Mouse (Mus musculus) forebrain, embryonic 13.5 days (tissue): ENCODE measurements around the gene Epb41l2. TPM values are rescaled to one million over a fixed set of nuclear protein-coding genes. Genes with fewer than 3 reads are reported as not detected.
A peak's percentile ranks its signal among the peaks of the same experiment; 100 is the strongest.

Experiments used
- ATAC-seq: fragments of 200-750 bp; cut with Nextera tagmentation; 2 replicates; pipeline ENCODE4 v1.8.0; 2017
- H3K27ac ChIP-seq: fragments of 300-500 bp; sonication (generic); 2 replicates; pipeline ENCODE4 v1.5.1; 2015; ENCODE audit warnings: inconsistent platforms, mild to moderate bottlenecking, moderate library complexity
- H3K27me3 ChIP-seq: fragments of 300-500 bp; sonication (generic); 2 replicates; pipeline ENCODE4 v1.6.1; 2015; ENCODE audit warnings: mild to moderate bottlenecking, inconsistent platforms
- H3K36me3 ChIP-seq: fragments of 300-500 bp; sonication (generic); 2 replicates; pipeline ENCODE4 v1.6.1; 2015; ENCODE audit warnings: mild to moderate bottlenecking, inconsistent platforms; ENCODE audit not compliant: poor library complexity, severe bottlenecking
- H3K4me1 ChIP-seq: fragments of 300-500 bp; sonication (generic); 2 replicates; pipeline ENCODE4 v1.6.1; 2015; ENCODE audit warnings: inconsistent platforms
- H3K4me2 ChIP-seq: fragments of 300-500 bp; sonication (generic); 2 replicates; pipeline ENCODE4 v1.6.1; 2015; ENCODE audit warnings: inconsistent platforms, mild to moderate bottlenecking, moderate library complexity
- H3K4me3 ChIP-seq: fragments of 300-500 bp; sonication (generic); 2 replicates; pipeline ENCODE4 v1.5.1; 2015; ENCODE audit warnings: mild to moderate bottlenecking, inconsistent platforms
- H3K9ac ChIP-seq: fragments of 300-500 bp; sonication (generic); 2 replicates; pipeline ENCODE4 v1.6.1; 2015; ENCODE audit warnings: mild to moderate bottlenecking, inconsistent platforms
- H3K9me3 ChIP-seq: fragments of 300-500 bp; sonication (generic); replicated peaks from 2 replicates; pipeline ENCODE4 v1.6.1; 2016; ENCODE audit warnings: inconsistent platforms
- WGBS: fragments of 180-500 bp; shearing (Covaris S2); methylation state at CpG from one replicate; pipeline ENCODE4 v1.1.7; 2015; 5-methylcytosine and 5-hydroxymethylcytosine counted together
- polyA plus RNA-seq: library from polyadenylated mRNA; unstranded; fragments of >200 nt; fragmentation: Nextera tagmentation; extraction: Ambion mirVana; gene quantifications from 2 replicates; pipeline ENCODE4 v1.2.1, GENCODE M21; 2015

Gene Epb41l2
- 22.7 and 24.1 TPM in 2 replicates for polyA plus RNA-seq

DNA sequence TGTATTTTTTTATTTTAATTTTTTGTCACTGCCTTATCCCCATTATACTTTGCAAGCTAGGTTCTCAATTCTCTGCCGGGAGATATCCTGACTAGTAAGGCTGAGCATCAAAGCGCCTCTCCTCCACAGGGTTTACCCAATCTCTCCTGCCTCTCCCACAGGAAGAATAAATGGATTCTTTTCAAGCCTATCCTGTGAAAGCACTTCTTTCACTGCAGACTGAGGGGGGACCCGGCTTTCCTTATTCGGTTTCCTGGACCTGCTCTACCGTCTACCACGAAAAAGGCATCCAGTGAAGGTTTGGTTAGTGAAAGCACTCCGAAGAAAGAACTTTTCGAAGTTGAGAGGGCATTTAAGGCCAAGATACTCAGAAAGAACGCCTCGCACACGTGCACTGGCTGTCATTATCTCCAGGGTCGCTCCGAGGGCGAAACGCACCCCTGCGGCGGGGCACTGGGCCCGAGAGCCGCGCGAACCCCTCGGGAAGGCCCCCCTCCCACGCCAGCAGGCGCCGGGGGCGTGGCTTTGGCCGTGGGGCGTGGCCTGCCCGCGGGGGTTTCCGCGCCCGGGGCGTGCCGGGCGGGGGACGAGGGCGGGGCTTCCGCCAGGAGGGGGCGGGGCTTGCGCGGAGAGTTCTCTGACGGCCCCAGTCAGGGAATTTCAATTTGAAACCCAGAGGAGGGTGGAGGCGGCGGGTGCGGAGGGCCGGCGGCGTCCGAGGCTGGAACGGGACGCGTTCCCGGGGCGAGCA is at the start of gene Epb41l2:
TSS of gene Epb41l2 (plus strand) at position 591 of the 751 bp plus-strand sequence.
- WGBS = under 1% methylated on average over 49 of the region's 55 CpGs

DNA sequence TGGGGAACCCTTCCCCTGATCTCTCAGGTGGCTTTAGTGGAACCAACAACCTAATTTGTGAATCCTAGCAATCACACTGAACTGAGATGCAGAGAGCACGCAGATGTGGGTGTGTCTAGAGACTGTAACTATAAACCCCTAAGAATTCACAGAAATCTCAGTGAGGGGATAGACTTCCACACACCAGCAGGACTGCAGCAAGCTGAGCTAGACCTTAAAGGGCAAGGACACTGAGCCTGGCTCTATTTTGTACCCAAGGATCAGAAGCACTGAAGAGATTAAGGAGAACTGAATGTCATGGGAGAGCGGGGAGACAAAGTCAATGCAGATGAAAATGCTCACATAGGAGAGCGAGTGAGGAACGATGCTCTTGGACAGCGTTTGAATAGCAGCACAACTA is 49.6 kb upstream of the Epb41l2 start:
- Histone ChIP-seq H3K4me3 (no peak overlapping the region), H3K36me3 (no peaks in the 10 kb centered on the region), H3K9ac (no peak overlapping the region), H3K9me3 (no peaks in the 10 kb centered on the region), H3K4me1 (peaks cover 22% of the 10 kb centered on the region), H3K27ac (no peak overlapping the region), H3K27me3 (no peaks in the 10 kb centered on the region), H3K4me2 (no peak overlapping the region)
- no peak for ATAC-seq
- WGBS = 91% methylated on average over 5 of the region's 5 CpGs

More for the DNA sequence above, at the start of gene Epb41l2:
- no peaks in the 10 kb centered on the region for H3K36me3 ChIP-seq
- ATAC-seq = peak; percentile 93
- H3K27ac ChIP-seq = peak within 1 kb of the TSS; percentile 57
- peaks cover 13% of the 10 kb centered on the region for H3K4me1 ChIP-seq
- H3K9me3 ChIP-seq = no peaks in the 10 kb centered on the region
- H3K27me3 ChIP-seq = no peaks in the 10 kb centered on the region
- peak within 1 kb of the TSS; percentile 81 for H3K4me2 ChIP-seq
- peak within 1 kb of the TSS; percentile 74 for H3K4me3 ChIP-seq
- H3K9ac ChIP-seq = peak within 1 kb of the TSS; percentile 78

DNA sequence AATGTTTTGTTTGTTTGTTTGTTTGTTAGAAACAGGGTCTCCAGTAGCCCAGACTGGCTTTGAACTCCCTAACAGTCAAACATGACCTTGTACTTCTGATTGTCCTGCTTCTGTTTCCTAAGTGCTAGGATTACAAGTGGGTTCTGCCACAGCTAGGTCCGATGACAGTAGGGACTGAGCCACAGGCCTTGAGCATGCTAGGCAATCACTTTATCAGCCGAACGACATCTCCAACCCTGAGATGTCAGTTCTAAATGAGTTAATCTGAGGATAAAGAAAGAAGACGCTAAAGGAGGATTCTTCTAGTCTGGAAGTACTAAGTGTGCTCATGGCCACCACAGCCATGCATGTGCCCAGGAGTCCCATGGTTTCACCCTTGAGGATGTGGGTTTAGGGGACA is 48.9 kb upstream of the Epb41l2 start:
- H3K4me1 ChIP-seq = peaks cover 22% of the 10 kb centered on the region
- no peak overlapping the region for H3K27ac ChIP-seq
- no peak for ATAC-seq
- no peaks in the 10 kb centered on the region for H3K27me3 ChIP-seq
- no peak overlapping the region for H3K4me3 ChIP-seq
- H3K36me3 ChIP-seq = no peaks in the 10 kb centered on the region
- WGBS = 84% methylated on average over 4 of the region's 4 CpGs
- H3K4me2 ChIP-seq = no peak overlapping the region
- H3K9me3 ChIP-seq = no peaks in the 10 kb centered on the region
- H3K9ac ChIP-seq = no peak overlapping the region

DNA sequence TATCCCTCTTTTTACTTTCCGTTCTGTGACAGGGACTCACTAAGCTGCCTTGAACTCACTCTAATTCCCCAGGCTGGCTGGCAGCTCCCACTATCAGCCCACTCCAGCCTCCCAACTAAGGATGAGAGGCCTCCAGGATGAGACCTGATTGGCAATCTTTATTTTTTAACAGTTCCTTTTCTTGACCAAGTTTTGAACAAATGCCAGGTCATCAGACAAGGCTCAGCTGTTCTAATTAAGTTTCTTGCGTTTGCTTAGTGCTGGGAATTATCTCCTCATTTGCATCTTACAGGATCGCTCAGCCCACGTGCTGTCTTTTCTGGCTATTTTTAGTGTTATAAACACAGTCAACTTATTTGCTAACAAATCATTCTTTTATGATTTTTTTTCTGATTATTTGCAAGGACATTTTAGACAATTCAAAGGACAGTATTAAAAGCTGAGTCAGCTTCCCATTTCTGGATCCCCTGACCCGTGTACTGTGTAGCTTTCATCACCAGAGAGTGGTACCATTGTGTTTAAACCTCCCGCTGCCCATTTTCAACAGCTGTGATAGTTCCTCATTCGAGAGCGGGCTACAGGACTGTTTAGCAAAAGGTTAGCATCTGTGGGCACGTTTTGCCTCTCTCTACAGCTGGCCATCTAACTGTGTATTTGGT is 47.9 kb upstream of the Epb41l2 start:
- Histone ChIP-seq H3K9me3 (no peaks in the 10 kb centered on the region), H3K27me3 (no peaks in the 10 kb centered on the region), H3K9ac (no peak overlapping the region), H3K4me1 (peaks cover 22% of the 10 kb centered on the region), H3K4me2 (peak overlapping the region; percentile 17), H3K4me3 (no peak overlapping the region), H3K36me3 (no peaks in the 10 kb centered on the region), H3K27ac (0 out of 2 replicates have a peak overlapping the region, but pooled peaks have one; percentile 16)
- WGBS = 9% methylated on average over 9 of the region's 9 CpGs
- peak; percentile 88 for ATAC-seq

DNA sequence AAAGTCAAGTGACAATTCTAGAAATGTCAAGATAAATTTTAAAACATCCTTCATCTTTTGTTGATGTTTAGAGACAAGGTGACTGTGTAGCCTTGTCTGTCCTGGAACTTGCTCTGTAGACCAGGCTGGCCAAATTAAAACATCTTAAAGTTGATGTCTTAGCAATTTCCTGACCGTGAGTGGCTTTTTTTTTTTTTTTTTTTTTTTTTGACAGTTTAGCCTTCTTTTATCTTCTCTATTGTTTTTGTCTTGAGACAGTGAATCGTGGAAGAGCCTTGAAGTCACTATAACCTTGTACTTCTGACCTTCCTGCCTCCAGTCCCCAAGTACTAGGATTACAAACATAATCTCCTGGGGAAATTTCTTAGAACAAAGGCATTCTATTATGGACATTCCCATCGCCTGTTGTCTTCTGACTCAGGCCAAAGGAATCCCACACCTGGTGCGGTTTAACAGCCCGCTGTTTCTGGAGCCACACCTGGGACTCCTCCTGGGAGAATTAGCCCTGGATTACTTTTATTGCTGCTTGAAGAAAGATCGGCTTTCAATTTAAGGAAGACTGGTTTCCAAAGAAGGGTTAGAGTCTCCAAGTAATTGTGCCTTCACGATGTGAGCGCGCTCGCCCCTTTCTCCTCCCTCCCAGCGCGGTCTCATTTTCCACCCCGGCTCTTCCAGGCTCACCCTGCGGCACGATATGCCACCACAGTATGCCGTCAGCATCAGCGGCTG is 45.6 kb upstream of the Epb41l2 start:
- WGBS = 9% methylated on average over 17 of the region's 17 CpGs
- Histone ChIP-seq H3K4me1 (peaks cover 22% of the 10 kb centered on the region), H3K9ac (no peak overlapping the region), H3K4me3 (no peak overlapping the region), H3K4me2 (peak overlapping the region; percentile 4; the same call in 1 of the 2 replicates), H3K36me3 (no peaks in the 10 kb centered on the region), H3K27me3 (no peaks in the 10 kb centered on the region), H3K27ac (no peak overlapping the region), H3K9me3 (no peaks in the 10 kb centered on the region)
- ATAC-seq = no peak

DNA sequence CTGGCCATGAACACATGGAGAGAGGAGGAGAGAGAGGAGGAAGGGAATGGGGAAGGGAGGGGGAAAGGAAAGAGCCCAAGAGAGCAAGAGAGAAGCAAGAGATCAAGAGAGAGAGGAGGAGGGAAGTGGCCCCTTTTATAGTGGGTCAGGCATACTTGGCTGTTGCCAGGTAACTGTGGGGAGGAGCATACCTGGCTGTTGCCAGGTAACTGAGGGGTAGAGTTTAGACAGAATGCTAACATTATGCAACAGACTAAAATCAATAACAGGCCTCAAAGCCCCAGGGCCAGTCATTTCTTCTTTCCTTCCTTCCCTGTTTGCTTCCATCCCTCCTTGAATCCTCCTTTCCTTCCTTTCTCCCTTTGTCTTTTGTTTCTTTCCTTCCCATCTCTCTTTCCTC is 41.9 kb upstream of the Epb41l2 start:
- no peaks in the 10 kb centered on the region for H3K36me3 ChIP-seq
- H3K9me3 ChIP-seq = no peaks in the 10 kb centered on the region
- no peak overlapping the region for H3K4me3 ChIP-seq
- H3K27ac ChIP-seq = no peak overlapping the region
- no peak overlapping the region for H3K4me2 ChIP-seq
- no peak overlapping the region for H3K9ac ChIP-seq
- H3K27me3 ChIP-seq = no peaks in the 10 kb centered on the region
- ATAC-seq = no peak
- H3K4me1 ChIP-seq = 0 out of 2 replicates have a peak, but pooled peaks cover 7% of the 10 kb centered on the region

DNA sequence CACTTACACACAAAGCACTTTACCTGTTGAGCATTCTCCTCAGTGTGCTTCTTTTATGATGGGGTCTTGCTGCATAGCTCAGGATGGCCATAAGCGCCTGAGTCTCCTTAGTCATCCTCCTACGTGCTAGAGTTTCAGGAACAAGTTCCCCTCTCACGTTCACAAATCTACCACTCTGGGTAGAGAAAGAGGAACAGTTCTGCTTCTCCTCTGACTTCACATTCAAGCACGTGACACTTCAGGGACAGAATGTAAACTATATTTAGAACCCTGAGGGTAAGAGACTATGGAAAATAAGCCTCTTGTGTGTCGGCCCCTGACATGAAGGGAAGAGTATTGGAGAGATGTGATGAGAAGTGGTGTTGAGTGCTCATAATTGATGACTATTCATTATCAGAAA is 41.2 kb upstream of the Epb41l2 start:
- no peaks in the 10 kb centered on the region for H3K27me3 ChIP-seq
- H3K4me1 ChIP-seq = 0 out of 2 replicates have a peak, but pooled peaks cover 7% of the 10 kb centered on the region
- H3K4me3 ChIP-seq = no peak overlapping the region
- no peaks in the 10 kb centered on the region for H3K36me3 ChIP-seq
- H3K4me2 ChIP-seq = no peak overlapping the region
- 88% methylated on average over 5 of the region's 5 CpGs for WGBS
- H3K9me3 ChIP-seq = no peaks in the 10 kb centered on the region
- H3K9ac ChIP-seq = no peak overlapping the region
- no peak overlapping the region for H3K27ac ChIP-seq
- no peak for ATAC-seq

DNA sequence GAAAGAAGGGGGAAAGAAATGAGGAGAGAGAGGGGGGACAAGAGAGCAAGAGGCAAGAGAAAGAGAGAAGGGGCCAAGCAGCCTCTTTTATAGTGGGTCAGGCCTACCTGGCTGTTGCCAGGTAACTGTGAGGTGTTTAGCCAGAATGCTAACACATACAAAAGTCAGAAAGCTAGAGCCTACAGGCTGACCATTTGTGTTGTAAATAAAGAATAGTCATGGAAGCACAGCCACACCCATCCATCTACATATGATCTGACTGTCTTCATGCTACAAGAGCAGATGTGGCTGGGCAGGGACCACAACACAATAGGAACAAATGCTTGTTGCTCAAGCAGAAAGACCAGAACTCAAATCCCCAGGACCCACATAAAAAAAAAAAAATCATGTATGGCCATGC is 40.1 kb upstream of the Epb41l2 start:
- no peak overlapping the region for H3K4me3 ChIP-seq
- H3K27ac ChIP-seq = no peak overlapping the region
- no peaks in the 10 kb centered on the region for H3K27me3 ChIP-seq
- no peaks in the 10 kb centered on the region for H3K9me3 ChIP-seq
- H3K9ac ChIP-seq = no peak overlapping the region
- H3K36me3 ChIP-seq = no peaks in the 10 kb centered on the region
- ATAC-seq = no peak
- no peak overlapping the region for H3K4me2 ChIP-seq
- H3K4me1 ChIP-seq = 0 out of 2 replicates have a peak, but pooled peaks cover 1% of the 10 kb centered on the region

DNA sequence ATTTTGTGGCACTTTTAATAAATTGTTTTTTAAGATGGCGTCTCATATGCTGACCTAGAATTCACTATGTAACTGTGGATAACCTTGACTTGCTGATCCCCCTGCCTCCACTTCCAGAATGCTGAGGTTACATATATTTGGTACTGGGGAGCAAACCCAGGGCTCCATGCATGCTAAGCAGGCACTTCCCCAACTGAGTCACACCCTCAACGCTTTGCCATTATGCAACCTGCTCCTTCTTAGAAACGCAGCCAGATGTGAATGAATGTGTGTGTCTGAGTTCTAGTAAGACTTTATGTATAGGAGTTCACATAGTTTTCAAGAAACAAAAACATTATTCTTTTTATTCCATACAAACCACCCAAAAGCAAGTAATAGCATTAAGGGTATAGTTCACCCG is 38.4 kb upstream of the Epb41l2 start:
- H3K4me1 ChIP-seq = peaks cover 10% of the 10 kb centered on the region; the same call in 1 of the 2 replicates
- H3K4me3 ChIP-seq = no peak overlapping the region
- no peaks in the 10 kb centered on the region for H3K27me3 ChIP-seq
- ATAC-seq = no peak
- H3K9me3 ChIP-seq = no peaks in the 10 kb centered on the region
- H3K9ac ChIP-seq = no peak overlapping the region
- no peak overlapping the region for H3K27ac ChIP-seq
- WGBS = 82% methylated on average over 4 of the region's 4 CpGs
- H3K36me3 ChIP-seq = no peaks in the 10 kb centered on the region
- H3K4me2 ChIP-seq = no peak overlapping the region

DNA sequence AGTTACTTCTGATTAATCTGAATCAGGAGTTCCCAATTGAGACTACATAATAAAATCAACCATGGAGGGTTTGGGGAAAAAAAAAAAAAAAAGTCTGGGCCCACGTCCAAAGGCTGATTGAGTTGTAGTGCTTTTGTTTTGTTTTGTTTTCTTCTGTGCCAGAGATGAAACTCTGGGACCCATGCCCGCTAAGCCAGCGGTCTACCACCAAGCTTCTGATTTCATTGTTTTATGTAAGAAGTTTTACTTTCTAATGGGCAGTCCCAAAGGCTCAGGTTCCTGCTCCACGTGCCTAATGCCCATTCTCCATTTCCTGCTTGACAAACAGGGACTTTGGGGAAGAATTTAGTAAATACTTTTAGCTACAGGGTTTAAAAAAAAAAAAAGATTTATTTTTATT is 33.9 kb upstream of the Epb41l2 start:
- Histone ChIP-seq H3K36me3 (no peaks in the 10 kb centered on the region), H3K27ac (no peak overlapping the region), H3K4me1 (peaks cover 10% of the 10 kb centered on the region; the same call in 1 of the 2 replicates), H3K9ac (no peak overlapping the region), H3K27me3 (no peaks in the 10 kb centered on the region), H3K4me2 (no peak overlapping the region), H3K9me3 (no peaks in the 10 kb centered on the region), H3K4me3 (no peak overlapping the region)
- 0 out of 2 replicates have a peak, but pooled peaks have one; percentile 13 for ATAC-seq
- WGBS = 25% methylated on average over 4 of the region's 4 CpGs

DNA sequence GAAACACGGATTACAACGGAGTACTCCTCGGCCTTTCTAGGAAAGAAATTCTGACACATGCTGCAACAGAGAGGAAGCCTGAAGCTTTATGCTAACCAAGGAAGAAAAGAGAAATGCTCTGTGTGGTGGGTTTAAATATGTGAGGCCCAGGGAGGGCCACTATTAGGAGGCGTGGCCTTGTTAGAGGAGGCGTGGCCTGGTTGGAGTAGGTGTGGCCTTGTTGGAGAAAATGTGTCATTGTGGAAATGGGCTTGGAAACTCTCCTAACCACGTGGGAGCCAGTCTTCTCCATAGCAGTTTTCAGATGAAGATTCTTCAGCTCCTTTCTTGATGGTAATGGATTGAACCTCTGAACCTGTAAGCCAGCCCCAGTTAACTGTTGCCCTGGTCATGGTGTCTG is 32.1 kb upstream of the Epb41l2 start:
- H3K9ac ChIP-seq = no peak overlapping the region
- no peak overlapping the region for H3K4me3 ChIP-seq
- no peak for ATAC-seq
- 81% methylated on average over 6 of the region's 6 CpGs for WGBS
- no peaks in the 10 kb centered on the region for H3K9me3 ChIP-seq
- no peak overlapping the region for H3K27ac ChIP-seq
- H3K27me3 ChIP-seq = no peaks in the 10 kb centered on the region
- no peak overlapping the region for H3K4me2 ChIP-seq
- H3K36me3 ChIP-seq = no peaks in the 10 kb centered on the region
- peaks cover 10% of the 10 kb centered on the region; the same call in 1 of the 2 replicates for H3K4me1 ChIP-seq

DNA sequence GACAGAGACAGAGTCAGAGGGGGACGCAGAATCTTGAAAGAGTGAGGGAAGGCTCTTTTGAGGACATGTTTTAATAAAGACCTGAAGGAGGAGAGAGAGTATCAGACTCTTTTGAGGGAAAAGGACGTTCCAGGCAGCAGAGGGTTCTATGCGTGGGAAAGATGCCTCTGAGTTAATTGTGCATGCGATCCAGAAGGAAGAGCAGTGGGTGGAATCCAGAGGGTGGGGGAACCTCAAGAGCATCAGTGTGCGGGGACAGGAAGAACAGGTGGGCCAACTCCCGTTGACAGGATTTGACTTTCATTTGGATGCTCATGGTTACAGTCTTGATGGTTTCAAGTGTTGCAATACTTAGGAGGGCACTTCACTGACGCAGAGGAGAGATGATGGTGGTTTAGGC is 29.5 kb upstream of the Epb41l2 start:
- Histone ChIP-seq H3K4me2 (no peak overlapping the region), H3K4me1 (peaks cover 10% of the 10 kb centered on the region; the same call in 1 of the 2 replicates), H3K27me3 (no peaks in the 10 kb centered on the region), H3K4me3 (no peak overlapping the region), H3K27ac (no peak overlapping the region), H3K36me3 (no peaks in the 10 kb centered on the region), H3K9ac (no peak overlapping the region), H3K9me3 (no peaks in the 10 kb centered on the region)
- 90% methylated on average over 7 of the region's 7 CpGs for WGBS
- ATAC-seq = no peak
